Mouse (Mus musculus) intestine, postnatal 0 days (tissue): ENCODE measurements at regions not wholly inside any gene's neighbourhood (a gene's known extent, or its start where the extent isn't known, plus 50 kb on each side); places are given as distances from the start of the nearest gene placed in this dataset.

Source experiments
- ATAC-seq: fragments of 200-750 bp; cut with Nextera tagmentation; 2 replicates; pipeline ENCODE4 v1.8.0; 2017; ENCODE audit warnings: mild to moderate bottlenecking, moderate TSS enrichment, moderate library complexity
- H3K27ac ChIP-seq: fragments of 300-500 bp; sonication (generic); 2 replicates; pipeline ENCODE4 v1.5.1; 2014; ENCODE audit warnings: mild to moderate bottlenecking, low read depth, low read length, moderate library complexity
- H3K27me3 ChIP-seq: fragments of 300-500 bp; sonication (generic); replicated peaks from 2 replicates; pipeline ENCODE4 v1.6.1; 2014; ENCODE audit warnings: low read length, mixed read lengths; ENCODE audit not compliant: control insufficient read depth, insufficient read depth
- H3K36me3 ChIP-seq: fragments of 300-500 bp; sonication (generic); 2 replicates; pipeline ENCODE4 v1.6.1; 2014; ENCODE audit warnings: mild to moderate bottlenecking, moderate library complexity; ENCODE audit not compliant: control insufficient read depth, insufficient read depth
- H3K4me1 ChIP-seq: fragments of 300-500 bp; sonication (generic); replicated peaks from 2 replicates; pipeline ENCODE4 v1.6.1; 2014; ENCODE audit warnings: antibody characterized with exemption, low read length, mixed read lengths; ENCODE audit not compliant: control insufficient read depth, insufficient read depth
- H3K4me2 ChIP-seq: fragments of 300-500 bp; sonication (generic); replicated peaks from 2 replicates; pipeline ENCODE4 v1.6.1; 2014; ENCODE audit warnings: low read depth, mild to moderate bottlenecking, moderate library complexity
- H3K4me3 ChIP-seq: fragments of 300-500 bp; sonication (generic); 2 replicates; pipeline ENCODE4 v1.5.1; 2014; ENCODE audit warnings: low read depth, low read length
- H3K9ac ChIP-seq: fragments of 300-500 bp; sonication (generic); 2 replicates; pipeline ENCODE4 v1.6.1; 2014; ENCODE audit warnings: mild to moderate bottlenecking, low read depth, low read length
- H3K9me3 ChIP-seq: fragments of 300-500 bp; sonication (generic); 2 replicates; pipeline ENCODE4 v1.6.1; 2016; ENCODE audit warnings: mixed run types; ENCODE audit not compliant: control insufficient read depth
- CTCF ChIP-seq: sonication (generic); IDR thresholded peaks from 2 replicates; pipeline ENCODE4 v1.5.1; 2016; ENCODE audit warnings: low read depth, mild to moderate bottlenecking, control low read depth, antibody characterized with exemption, moderate library complexity
- WGBS: fragments of 180-500 bp; shearing (Covaris S2); extraction: QIAGEN DNeasy Blood & Tissue Kit; methylation state at CpG from one replicate; pipeline ENCODE4 v1.1.7; 2014; 5-methylcytosine and 5-hydroxymethylcytosine counted together

GRCm38 (mm10) chr2:124955843-124956242 is 112.1 kb upstream of the Slc24a5 start:
- H3K9me3 ChIP-seq: no peaks in the 10 kb centered on the region
- H3K4me3 ChIP-seq: no peak overlapping the region
- no peaks in the 10 kb centered on the region for H3K4me1 ChIP-seq
- H3K27me3 ChIP-seq: no peaks in the 10 kb centered on the region
- WGBS: 63% methylated on average over 7 of the region's 7 CpGs
- H3K4me2 ChIP-seq: no peak overlapping the region
- H3K36me3 ChIP-seq: no peaks in the 10 kb centered on the region
- no peak overlapping the region for H3K9ac ChIP-seq
- TF ChIP-seq CTCF: no peak
- H3K27ac ChIP-seq: no peak overlapping the region
- ATAC-seq: no peak

GRCm38 (mm10) chr2:124959431-124959830 is 108.5 kb upstream of the Slc24a5 start:
- TF ChIP-seq CTCF: no peak
- H3K4me2 ChIP-seq: no peak overlapping the region
- 76% methylated on average over 5 of the region's 5 CpGs for WGBS
- no peak overlapping the region for H3K9ac ChIP-seq
- H3K4me1 ChIP-seq: no peaks in the 10 kb centered on the region
- H3K27me3 ChIP-seq: no peaks in the 10 kb centered on the region
- no peaks in the 10 kb centered on the region for H3K36me3 ChIP-seq
- no peaks in the 10 kb centered on the region for H3K9me3 ChIP-seq
- no peak overlapping the region for H3K27ac ChIP-seq
- no peak for ATAC-seq
- H3K4me3 ChIP-seq: no peak overlapping the region

GRCm38 (mm10) chr2:124971826-124972749 is 95.8 kb upstream of the Slc24a5 start:
- no peak overlapping the region for H3K4me3 ChIP-seq
- no peaks in the 10 kb centered on the region for H3K36me3 ChIP-seq
- no peaks in the 10 kb centered on the region for H3K4me1 ChIP-seq
- H3K4me2 ChIP-seq: no peak overlapping the region
- WGBS: 20% methylated on average over 17 of the region's 17 CpGs
- no peaks in the 10 kb centered on the region for H3K9me3 ChIP-seq
- H3K9ac ChIP-seq: no peak overlapping the region
- ATAC-seq: no peak
- H3K27ac ChIP-seq: no peak overlapping the region
- no peak for TF ChIP-seq CTCF
- H3K27me3 ChIP-seq: no peaks in the 10 kb centered on the region

- Histone ChIP-seq H3K27me3 (no peaks in the 10 kb centered on the region), H3K4me2 (no peak overlapping the region), H3K4me1 (no peaks in the 10 kb centered on the region), H3K36me3 (no peaks in the 10 kb centered on the region), H3K4me3 (no peak overlapping the region), H3K9ac (no peak overlapping the region), H3K27ac (no peak overlapping the region), H3K9me3 (no peaks in the 10 kb centered on the region)
- TF ChIP-seq CTCF: no peak
- 63% methylated on average over 3 of the region's 3 CpGs for WGBS
- ATAC-seq: no peak
Measured at GRCm38 (mm10) chr2:124975106-124975505, 92.8 kb upstream of the Slc24a5 start.

- ATAC-seq: no peak
- no peak overlapping the region for H3K4me2 ChIP-seq
- TF ChIP-seq CTCF: no peak
- no peaks in the 10 kb centered on the region for H3K4me1 ChIP-seq
- H3K27ac ChIP-seq: no peak overlapping the region
- H3K9me3 ChIP-seq: no peaks in the 10 kb centered on the region
- H3K36me3 ChIP-seq: no peaks in the 10 kb centered on the region
- H3K9ac ChIP-seq: no peak overlapping the region
- WGBS: 95% methylated on average over 2 of the region's 2 CpGs
- no peaks in the 10 kb centered on the region for H3K27me3 ChIP-seq
- no peak overlapping the region for H3K4me3 ChIP-seq
Measured at GRCm38 (mm10) chr2:124990976-124991375, 76.9 kb upstream of the Slc24a5 start.

GRCm38 (mm10) chr2:125015007-125015406 is 52.9 kb upstream of the Slc24a5 start:
- TF ChIP-seq CTCF: no peak
- no peak overlapping the region for H3K4me2 ChIP-seq
- H3K27ac ChIP-seq: no peak overlapping the region
- no peak for ATAC-seq
- no peaks in the 10 kb centered on the region for H3K4me1 ChIP-seq
- no peak overlapping the region for H3K4me3 ChIP-seq
- WGBS: 55% methylated on average over 1 of the region's 1 CpGs
- no peaks in the 10 kb centered on the region for H3K9me3 ChIP-seq
- no peak overlapping the region for H3K9ac ChIP-seq
- no peaks in the 10 kb centered on the region for H3K36me3 ChIP-seq
- no peaks in the 10 kb centered on the region for H3K27me3 ChIP-seq
